8 mouse cellular contexts compared by ENCODE assay signal in genomic region chr13:40181786-40182185, GRCm38 (mm10).
"Had no signal": no experiment of that assay in that cellular context is flagged by ENCODE, and none has a peak within 500 bp of the region (broad histone marks: within the 10 kb centered on the region; RNA-seq: fewer than 3 reads in every experiment).

No protein-coding gene starts in this region.

- DNase-seq: kidney, adult 18-20 months; kidney, adult 9 months; kidney, postnatal 14 days; kidney, postnatal 4 days; liver, embryonic 13.5 days; lung, adult 2 months; thymus, adult 18-20 months; thymus, postnatal 36 days had no signal
